Mouse (Mus musculus) limb, embryonic 11.5 days (tissue): ENCODE data around the gene Rell1. TPM values are rescaled to one million over a fixed set of nuclear protein-coding genes. Genes with fewer than 3 reads are reported as not detected.
A peak's percentile ranks its signal among the peaks of the same experiment; 100 is the strongest.

Source experiments
- ATAC-seq: fragments of 200-750 bp; cut with Nextera tagmentation; 2 replicates; pipeline ENCODE4 v1.8.0; 2017; ENCODE audit warnings: low read depth; ENCODE audit not compliant: insufficient number of reproducible peaks, low FRiP score, low TSS enrichment
- DNase-seq: peaks from one replicate; pipeline ENCODE4 v3.0.0-alpha.2; 2015; ENCODE audit warnings: low spot score
- H3K27ac ChIP-seq: fragments of 300-500 bp; sonication (generic); replicated peaks from 2 replicates; pipeline ENCODE4 v1.5.1; 2014; ENCODE audit warnings: low read depth, mild to moderate bottlenecking, low read length
- H3K27me3 ChIP-seq: fragments of 300-500 bp; sonication (generic); 2 replicates; pipeline ENCODE4 v1.6.1; 2014; ENCODE audit warnings: mild to moderate bottlenecking, low read length, mixed read lengths; ENCODE audit not compliant: control insufficient read depth, insufficient read depth
- H3K36me3 ChIP-seq: fragments of 300-500 bp; sonication (generic); 2 replicates; pipeline ENCODE4 v1.6.1; 2014; ENCODE audit warnings: mild to moderate bottlenecking, low read length, moderate library complexity, mixed read lengths; ENCODE audit not compliant: control insufficient read depth, insufficient read depth
- H3K4me1 ChIP-seq: fragments of 300-500 bp; sonication (generic); 2 replicates; pipeline ENCODE4 v1.6.1; 2014; ENCODE audit warnings: low read length, mixed read lengths; ENCODE audit not compliant: control insufficient read depth, insufficient read depth
- H3K4me2 ChIP-seq: fragments of 300-500 bp; sonication (generic); 2 replicates; pipeline ENCODE4 v1.6.1; 2014; ENCODE audit warnings: low read depth, mild to moderate bottlenecking, moderate library complexity; ENCODE audit not compliant: severe bottlenecking
- H3K4me3 ChIP-seq: fragments of 300-500 bp; sonication (generic); 2 replicates; pipeline ENCODE4 v1.5.1; 2014; ENCODE audit warnings: low read depth, low read length
- H3K9ac ChIP-seq: fragments of 300-500 bp; sonication (generic); 2 replicates; pipeline ENCODE4 v1.6.1; 2014; ENCODE audit warnings: mild to moderate bottlenecking, low read length
- H3K9me3 ChIP-seq: fragments of 300-500 bp; sonication (generic); 2 replicates; pipeline ENCODE4 v1.6.1; 2016; ENCODE audit warnings: low read length; ENCODE audit not compliant: control insufficient read depth
- WGBS: fragments of 180-500 bp; shearing (Covaris S2); extraction: QIAGEN DNeasy Blood & Tissue Kit; methylation state at CpG from one replicate; pipeline ENCODE4 v1.1.7; 2014; 5-methylcytosine and 5-hydroxymethylcytosine counted together
- polyA plus RNA-seq: library from polyadenylated mRNA; unstranded; fragments of >200 nt; fragmentation: Nextera tagmentation; extraction: Ambion mirVana; gene quantifications from 2 replicates; pipeline ENCODE4 v1.2.1, GENCODE M21; 2014

The Rell1 gene
- polyA plus RNA-seq, 1 experiment from 2014 or later = 12.2 TPM

GRCm38 (mm10) chr5:63874880-63875279 is 93.8 kb downstream of the Rell1 start:
- 84% methylated on average over 16 of the region's 16 CpGs for WGBS

GRCm38 (mm10) chr5:63872176-63872932 is 96.3 kb downstream of the Rell1 start:
- Histone ChIP-seq H3K27me3 (no peaks in the 10 kb centered on the region), H3K9me3 (no peaks in the 10 kb centered on the region), H3K4me1 (no peaks in the 10 kb centered on the region), H3K36me3 (no peaks in the 10 kb centered on the region), H3K4me2 (no peak overlapping the region), H3K4me3 (no peak overlapping the region), H3K27ac (no peak overlapping the region), H3K9ac (no peak overlapping the region)
- ATAC-seq (no peak), DNase-seq (no peak)
- WGBS = 67% methylated on average over 17 of the region's 17 CpGs

More at GRCm38 (mm10) chr5:63874880-63875279, 93.8 kb downstream of the Rell1 start:
- no peaks in the 10 kb centered on the region for H3K4me1 ChIP-seq
- ATAC-seq (no peak), DNase-seq (no peak)
- no peak overlapping the region for H3K4me3 ChIP-seq
- H3K36me3 ChIP-seq = no peaks in the 10 kb centered on the region
- H3K27me3 ChIP-seq = no peaks in the 10 kb centered on the region
- no peak overlapping the region for H3K9ac ChIP-seq
- no peak overlapping the region for H3K27ac ChIP-seq
- H3K4me2 ChIP-seq = no peak overlapping the region
- H3K9me3 ChIP-seq = no peaks in the 10 kb centered on the region

GRCm38 (mm10) chr5:63867421-63867820 is 101.3 kb downstream of the Rell1 start:
- no peak overlapping the region for H3K4me2 ChIP-seq
- no peaks in the 10 kb centered on the region for H3K27me3 ChIP-seq
- peak; percentile 48; the same call in 1 of the 2 replicates for ATAC-seq
- no peak overlapping the region for H3K9ac ChIP-seq
- no peak overlapping the region for H3K4me3 ChIP-seq
- H3K9me3 ChIP-seq = no peaks in the 10 kb centered on the region
- no peaks in the 10 kb centered on the region for H3K4me1 ChIP-seq
- H3K27ac ChIP-seq = no peak overlapping the region
- 9% methylated on average over 3 of the region's 3 CpGs for WGBS
- DNase-seq = peak; percentile 56
- no peaks in the 10 kb centered on the region for H3K36me3 ChIP-seq

GRCm38 (mm10) chr5:63858901-63859300 is 109.8 kb downstream of the Rell1 start:
- 90% methylated on average over 8 of the region's 8 CpGs for WGBS
- Histone ChIP-seq H3K9ac (no peak overlapping the region), H3K4me3 (no peak overlapping the region), H3K4me2 (no peak overlapping the region), H3K27ac (no peak overlapping the region), H3K9me3 (no peaks in the 10 kb centered on the region), H3K27me3 (no peaks in the 10 kb centered on the region), H3K4me1 (no peaks in the 10 kb centered on the region), H3K36me3 (no peaks in the 10 kb centered on the region)
- no peak for DNase-seq
- ATAC-seq = no peak

Other genes starting within 250 kb of the Rell1 start
- gene 0610040J01Rik, start 156.5 kb downstream of the Rell1 start, polyA plus RNA-seq = 2.1 and 2.3 TPM in 2 replicates
- 27.2 and 28.5 TPM in 2 replicates for gene Pgm2, start 124.1 kb upstream of the Rell1 start, polyA plus RNA-seq
- gene Tbc1d1, start 187.4 kb upstream of the Rell1 start, polyA plus RNA-seq = 31.9 and 33.9 TPM in 2 replicates